Mouse (Mus musculus): ENCODE results near the gene 9330182L06Rik.

GRCm38 (mm10) chr5:9361982-9362661, 96.2 kb downstream of the 9330182L06Rik start:
- TF ChIP-seq CTCF (IDR thresholded peaks at IDR 0.05; ENCODE audit: extremely low read depth, insufficient read length, insufficient replicate concordance, low read depth, low read length) (no peak), POLR2A (IDR thresholded peaks at IDR 0.05; ENCODE audit: low read depth, low read length) (no peak)
